Mouse (Mus musculus) limb, embryonic 11.5 days (tissue): ENCODE results near the gene Olfr996. TPM values are rescaled to one million over a fixed set of nuclear protein-coding genes. Genes with fewer than 3 reads are reported as not detected.

ENCODE experiments used
- polyA plus RNA-seq: library from polyadenylated mRNA; unstranded; fragments of >200 nt; fragmentation: Nextera tagmentation; extraction: Ambion mirVana; gene quantifications from 2 replicates; pipeline ENCODE4 v1.2.1, GENCODE M21; 2014

Olfr996 gene
- polyA plus RNA-seq, 1 experiment from 2014 or later, result not detected

Other genes with a start within 250 kb of the Olfr996 start
- not detected in 2 replicates for gene Olfr987, start 239.9 kb upstream of the Olfr996 start, polyA plus RNA-seq
- gene Olfr988, start 216.0 kb upstream of the Olfr996 start, polyA plus RNA-seq, result not detected in 2 replicates
- gene Olfr992, start 169.7 kb upstream of the Olfr996 start, polyA plus RNA-seq, result not detected in 2 replicates
- gene Olfr993, start 164.3 kb upstream of the Olfr996 start, polyA plus RNA-seq, result not detected in 2 replicates
- not detected in 2 replicates for gene Olfr994, start 142.8 kb upstream of the Olfr996 start, polyA plus RNA-seq
- not detected in 2 replicates for gene Olfr995, start 135.6 kb upstream of the Olfr996 start, polyA plus RNA-seq
- gene 4833423E24Rik, start 60.2 kb upstream of the Olfr996 start, polyA plus RNA-seq, result not detected in 2 replicates
- not detected in 2 replicates for gene Olfr998, start 9.7 kb downstream of the Olfr996 start, polyA plus RNA-seq
- not detected in 2 replicates for gene Olfr1000, start 32.7 kb downstream of the Olfr996 start, polyA plus RNA-seq
- not detected in 2 replicates for gene Olfr1002, start 71.5 kb downstream of the Olfr996 start, polyA plus RNA-seq
- gene Olfr154, start 85.2 kb downstream of the Olfr996 start, polyA plus RNA-seq, result not detected in 2 replicates
- not detected in 2 replicates for gene Olfr1006, start 99.6 kb downstream of the Olfr996 start, polyA plus RNA-seq
- not detected in 2 replicates for gene Olfr1008, start 110.2 kb downstream of the Olfr996 start, polyA plus RNA-seq
- not detected in 2 replicates for gene Olfr1009, start 136.2 kb downstream of the Olfr996 start, polyA plus RNA-seq
- gene Olfr1012, start 183.6 kb downstream of the Olfr996 start, polyA plus RNA-seq, result not detected in 2 replicates
- gene Olfr1013, start 187.9 kb downstream of the Olfr996 start, polyA plus RNA-seq, result not detected in 2 replicates
- gene Olfr1014, start 193.5 kb downstream of the Olfr996 start, polyA plus RNA-seq, result not detected in 2 replicates
- gene Olfr1015, start 202.8 kb downstream of the Olfr996 start, polyA plus RNA-seq, result not detected in 2 replicates
- gene Olfr1016, start 223.3 kb downstream of the Olfr996 start, polyA plus RNA-seq, result not detected in 2 replicates
- gene Olfr1018, start 239.3 kb downstream of the Olfr996 start, polyA plus RNA-seq, result not detected in 2 replicates